Mouse (Mus musculus) erythroblast, embryonic 14.5 days (primary cell): ENCODE measurements at regions not wholly inside any gene's neighbourhood (a gene's known extent, or its start where the extent isn't known, plus 50 kb on each side); places are given as distances from the start of the nearest gene placed in this dataset.

Experiments used
- GATA1 ChIP-seq: IDR thresholded peaks from 2 replicates; pipeline ENCODE4 v1.6.1; 2012; ENCODE audit warnings: low read length, inconsistent platforms, mixed read lengths
- TAL1 ChIP-seq: IDR thresholded peaks from 3 replicates; pipeline ENCODE4 v1.6.1; 2012; ENCODE audit warnings: low read length, inconsistent platforms, mixed read lengths

- TF ChIP-seq GATA1 (no peak), TAL1 (no peak)
Observed at GRCm38 (mm10) chr6:67113261-67113660, 76.0 kb upstream of the Gadd45a start.
